Mouse (Mus musculus): Measurements from ENCODE around the gene Cacna1b. TPM values are rescaled to one million over a fixed set of nuclear protein-coding genes. Genes with fewer than 3 reads are reported as not detected.

The Cacna1b gene
- total RNA-seq, 2 experiments from 2014 or later = under 0.01 TPM; not detected in 1

DNA sequence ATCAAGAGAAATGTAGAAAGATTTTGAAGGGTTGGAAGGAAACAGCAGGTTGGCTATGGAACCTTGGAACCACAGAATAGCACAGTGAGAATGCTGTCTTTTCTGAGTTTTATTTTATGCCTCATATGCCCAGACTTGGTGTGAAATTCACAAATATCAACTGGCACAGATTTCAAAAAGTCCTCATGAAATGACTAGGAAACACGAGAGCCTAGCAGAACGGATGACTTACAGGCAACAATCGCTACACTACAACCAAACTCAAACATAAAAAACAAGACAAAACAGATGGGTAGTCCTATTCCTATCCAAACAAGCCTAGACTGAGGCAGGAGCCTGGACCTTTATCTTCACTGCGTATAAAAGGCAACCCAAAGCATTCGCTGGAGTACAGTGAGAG lies 94.4 kb downstream of the Cacna1b start:
- ATAC-seq (replicated peaks; ENCODE audit: low FRiP score, poor library complexity, severe bottlenecking) = no peak

DNA sequence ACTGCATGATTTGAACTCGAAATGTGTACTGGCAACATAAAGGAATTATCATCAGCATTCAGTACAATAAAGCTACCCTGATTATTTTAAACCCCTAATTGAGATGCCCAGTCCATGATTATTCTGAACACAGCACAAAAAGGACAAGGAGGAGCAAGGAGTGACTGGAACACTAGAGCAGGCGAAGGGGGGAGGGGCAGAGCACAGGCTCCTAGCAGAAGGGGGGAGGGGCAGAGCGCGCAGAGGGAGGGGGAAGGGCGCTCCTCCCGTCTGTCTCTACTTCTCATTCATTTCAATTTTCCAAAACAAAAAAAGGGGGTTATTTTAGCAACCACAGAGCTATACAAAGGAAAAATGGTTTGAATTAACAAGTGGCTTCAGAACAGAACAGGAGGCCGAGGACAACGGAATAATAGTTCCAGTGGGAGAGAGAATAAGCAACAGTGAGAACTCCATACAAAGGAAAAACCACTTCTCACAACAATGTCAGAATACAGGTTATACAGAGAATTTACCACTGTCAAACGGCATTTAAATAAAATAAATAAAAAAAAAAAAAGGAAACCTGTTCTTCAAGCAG lies 98.2 kb downstream of the Cacna1b start:
- no peak for ATAC-seq (replicated peaks; ENCODE audit: low FRiP score, poor library complexity, severe bottlenecking)

DNA sequence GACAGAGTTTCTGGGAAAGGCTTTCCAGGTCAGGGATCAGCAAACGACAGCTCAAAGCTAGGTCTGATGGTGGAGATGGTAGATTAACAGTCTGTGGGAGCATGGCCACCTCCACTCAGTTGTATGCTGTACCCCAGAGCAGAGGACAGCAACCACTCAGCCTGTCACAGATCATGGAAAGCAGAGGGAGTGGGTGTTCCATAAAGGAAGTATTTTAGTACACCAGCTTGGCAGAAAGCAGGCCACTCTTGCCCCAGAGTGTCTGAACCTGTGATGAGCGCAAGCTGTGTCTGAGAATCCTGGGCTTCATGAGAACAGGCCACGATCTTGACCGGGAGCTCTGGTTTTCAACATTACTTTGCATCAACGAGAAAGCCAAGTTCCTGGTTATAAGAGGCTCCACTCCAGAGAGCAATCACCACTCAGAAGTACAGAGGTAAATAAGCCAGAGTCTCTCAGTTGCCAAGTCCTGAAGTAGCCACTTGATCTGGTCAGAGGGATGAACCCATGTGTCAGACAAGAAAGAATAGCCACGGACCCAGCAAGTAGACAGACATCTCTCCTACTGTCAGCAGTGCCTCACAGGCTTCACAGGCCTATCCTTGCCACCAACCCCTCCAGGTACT lies 103.7 kb downstream of the Cacna1b start:
- ATAC-seq (replicated peaks; ENCODE audit: low FRiP score, poor library complexity, severe bottlenecking) = no peak

DNA sequence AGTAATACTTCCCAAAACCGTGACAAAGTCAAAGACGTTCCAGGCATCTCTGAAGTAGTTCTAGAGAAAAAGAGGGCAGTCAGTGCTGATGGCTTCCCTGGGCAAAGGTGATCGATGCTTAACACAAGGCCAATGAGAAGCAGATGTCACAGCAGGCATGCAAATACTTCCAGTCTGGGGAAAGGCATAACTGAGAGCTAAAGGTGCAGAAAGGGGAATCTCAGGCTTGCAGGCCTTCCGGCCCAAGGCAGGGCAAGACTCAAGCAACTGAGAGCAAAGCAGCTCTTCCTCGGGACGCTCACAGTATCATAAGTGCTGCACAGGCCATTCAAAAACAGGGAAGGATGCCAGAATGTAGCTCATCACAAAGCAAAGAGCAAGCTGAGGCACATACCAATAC lies 114.4 kb downstream of the Cacna1b start:
- no peak for ATAC-seq (replicated peaks; ENCODE audit: low FRiP score, poor library complexity, severe bottlenecking)

DNA sequence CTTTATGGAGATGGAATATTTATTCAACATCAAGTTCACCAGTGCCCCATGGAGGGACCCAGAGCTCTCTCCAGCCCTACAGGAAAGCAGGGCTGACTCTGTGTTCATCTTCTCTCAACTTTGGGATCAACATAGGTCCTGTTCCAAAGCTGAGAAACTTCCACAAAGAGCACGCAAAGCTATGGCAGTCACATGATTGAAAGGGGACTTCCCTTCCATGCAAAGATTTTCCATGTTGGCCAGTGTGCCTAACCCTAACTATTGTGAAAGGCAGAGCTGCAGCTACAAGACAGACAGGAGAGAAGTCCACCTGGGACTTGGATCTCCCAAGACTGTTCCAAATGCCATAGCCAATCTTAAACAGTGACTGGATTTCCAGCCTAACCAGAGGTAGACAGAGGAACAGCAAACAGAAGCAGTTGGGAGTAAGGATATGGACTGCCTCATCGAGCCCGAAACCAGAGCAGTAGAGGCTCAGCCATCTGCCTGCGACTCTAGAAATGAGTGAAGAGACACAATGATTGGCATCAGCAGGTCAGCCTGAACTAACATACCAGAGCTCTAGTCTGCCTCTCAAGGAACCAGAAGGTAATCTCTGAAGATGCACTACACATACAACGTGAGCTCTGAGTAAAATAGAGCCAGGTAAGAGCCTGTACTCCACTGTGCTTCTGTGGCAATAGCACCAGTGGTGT lies 116.4 kb downstream of the Cacna1b start:
- no peak for ATAC-seq (replicated peaks; ENCODE audit: low FRiP score, poor library complexity, severe bottlenecking)

DNA sequence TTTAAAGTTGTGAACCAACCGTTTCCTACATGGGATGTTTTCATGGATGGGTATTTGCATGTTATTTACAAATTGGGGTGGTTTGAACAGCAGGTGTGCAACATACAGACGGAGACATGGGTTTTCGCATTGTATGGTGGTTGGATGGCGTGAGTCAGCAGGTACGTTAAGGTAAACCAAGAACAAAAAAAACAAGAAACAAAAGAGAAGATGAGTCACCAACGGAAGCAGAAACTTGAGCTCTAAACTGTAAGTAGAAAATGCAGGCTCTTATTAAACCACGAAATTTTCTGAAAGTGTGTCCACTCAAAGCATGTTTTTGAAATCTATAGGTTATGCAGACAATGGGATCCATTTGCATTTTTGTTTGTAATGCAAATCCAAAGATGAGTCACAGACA lies 120.1 kb downstream of the Cacna1b start:
- no peak for ATAC-seq (replicated peaks; ENCODE audit: low FRiP score, poor library complexity, severe bottlenecking)

DNA sequence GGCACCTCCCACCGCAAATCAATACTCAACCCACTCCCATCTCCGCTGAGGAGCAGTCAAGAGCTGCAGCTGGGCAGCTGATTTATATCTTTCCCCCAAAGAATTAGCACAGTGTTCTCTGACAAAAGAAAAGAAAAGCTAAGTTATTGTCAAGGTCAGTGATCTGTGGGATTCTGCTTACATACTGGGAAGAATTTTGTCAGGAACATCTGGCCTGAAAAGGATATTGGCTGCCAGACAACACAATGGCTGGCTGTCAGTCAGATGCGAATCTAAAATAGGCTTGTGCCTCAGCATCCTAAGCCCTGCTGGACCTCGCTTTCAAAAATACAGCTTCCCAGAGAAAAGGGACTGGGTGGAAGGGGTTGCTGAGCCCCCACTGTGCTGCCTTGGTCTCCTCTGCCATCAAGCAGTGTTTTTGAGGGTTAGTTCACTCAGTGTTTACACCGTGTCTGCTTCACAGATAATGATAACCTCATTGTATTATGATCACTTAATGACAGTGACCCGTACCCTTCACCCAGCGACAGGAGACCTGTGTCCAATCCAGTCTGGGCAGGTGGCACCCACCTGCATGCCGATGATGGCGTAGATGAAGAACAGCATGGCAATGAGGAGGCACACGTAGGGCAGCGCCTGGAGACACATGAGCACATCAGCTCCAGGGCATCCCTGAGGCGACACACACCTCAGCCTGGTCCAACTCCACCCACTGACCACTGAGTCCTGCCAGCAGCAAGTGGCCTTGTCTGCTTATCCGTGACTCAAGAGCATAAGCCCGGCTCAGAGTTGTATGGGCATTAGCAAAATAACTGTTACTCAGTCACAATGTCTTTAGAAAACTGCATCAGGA lies 124.6 kb downstream of the Cacna1b start:
- ATAC-seq (replicated peaks; ENCODE audit: low FRiP score, poor library complexity, severe bottlenecking) = no peak

DNA sequence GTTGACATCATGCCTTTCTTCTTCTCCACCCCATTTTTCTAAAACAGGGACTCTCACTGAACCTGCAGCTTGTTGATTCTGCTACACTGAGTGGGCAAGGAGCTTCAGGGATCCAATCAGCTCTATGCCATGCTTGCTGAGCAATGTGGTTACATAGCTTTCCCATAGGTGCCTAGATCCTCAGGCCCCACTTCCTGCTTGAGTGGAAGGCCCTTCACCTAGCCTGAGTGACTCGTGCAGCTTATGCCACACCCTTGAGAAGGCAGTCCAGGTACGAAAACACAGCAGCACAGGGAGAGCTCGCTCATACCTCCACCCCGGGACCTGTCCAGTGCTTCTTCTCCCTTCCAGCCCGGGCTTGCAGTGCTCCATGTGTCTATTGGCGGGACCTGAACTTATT lies 129.3 kb downstream of the Cacna1b start:
- no peak for ATAC-seq (replicated peaks; ENCODE audit: low FRiP score, poor library complexity, severe bottlenecking)

DNA sequence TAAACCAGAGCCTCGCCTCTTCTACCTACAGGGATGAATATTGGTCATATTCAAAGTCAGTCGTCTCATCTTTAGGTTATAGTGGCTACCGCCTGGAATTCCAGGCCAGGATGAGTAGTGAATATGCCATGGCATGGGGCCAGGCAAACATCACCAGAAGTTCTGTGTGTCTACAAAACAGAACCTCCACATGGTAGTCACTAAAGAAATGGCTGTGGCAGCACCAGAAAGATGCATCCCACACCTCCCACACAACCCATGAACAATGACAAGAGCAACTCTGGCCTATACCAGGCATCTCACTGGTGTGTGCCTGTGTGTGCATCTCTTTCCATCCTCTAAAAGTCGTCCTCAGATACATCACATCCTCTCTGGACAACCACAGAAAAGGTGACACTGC lies 145.8 kb downstream of the Cacna1b start:
- no peak for ATAC-seq (replicated peaks; ENCODE audit: low FRiP score, poor library complexity, severe bottlenecking)

DNA sequence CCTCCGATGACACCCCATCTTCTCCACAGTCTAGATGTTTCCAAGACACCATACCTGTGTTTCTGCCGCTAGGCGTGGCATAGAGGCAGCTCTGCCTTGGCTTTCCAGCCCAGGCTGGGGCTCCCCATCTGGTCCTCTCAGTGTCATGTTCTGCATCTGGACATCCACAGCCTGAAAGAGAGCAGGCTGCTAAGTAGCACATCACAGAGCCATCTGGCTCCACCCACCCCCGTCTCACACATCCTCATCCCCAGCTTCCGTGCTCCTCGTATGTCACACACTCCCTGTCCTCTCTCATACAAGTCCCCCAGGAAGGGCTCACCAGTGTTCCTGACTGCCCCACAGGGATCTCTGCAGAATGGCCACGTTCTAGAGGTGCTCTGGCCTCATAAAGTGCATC lies 153.2 kb downstream of the Cacna1b start:
- no peak for ATAC-seq (replicated peaks; ENCODE audit: low FRiP score, poor library complexity, severe bottlenecking)

DNA sequence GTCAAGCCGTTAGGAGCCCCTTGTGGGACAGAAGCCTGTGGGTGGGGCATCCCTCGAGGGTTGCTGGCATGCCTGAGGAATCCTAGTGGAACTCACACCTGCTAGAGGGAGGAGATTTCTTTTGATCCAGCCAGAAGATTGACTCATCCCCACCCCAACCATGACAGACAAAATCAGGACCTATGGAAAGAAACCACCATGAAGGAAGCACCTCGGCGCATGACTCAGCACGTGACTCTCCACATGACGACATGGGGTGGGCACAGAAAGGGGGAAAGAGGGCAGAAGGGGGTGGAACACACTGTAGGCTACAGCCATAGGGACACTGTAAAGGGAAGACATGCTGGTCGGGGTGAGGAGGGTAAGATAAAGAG lies 154.2 kb downstream of the Cacna1b start:
- no peak for ATAC-seq (replicated peaks; ENCODE audit: low FRiP score, poor library complexity, severe bottlenecking)

DNA sequence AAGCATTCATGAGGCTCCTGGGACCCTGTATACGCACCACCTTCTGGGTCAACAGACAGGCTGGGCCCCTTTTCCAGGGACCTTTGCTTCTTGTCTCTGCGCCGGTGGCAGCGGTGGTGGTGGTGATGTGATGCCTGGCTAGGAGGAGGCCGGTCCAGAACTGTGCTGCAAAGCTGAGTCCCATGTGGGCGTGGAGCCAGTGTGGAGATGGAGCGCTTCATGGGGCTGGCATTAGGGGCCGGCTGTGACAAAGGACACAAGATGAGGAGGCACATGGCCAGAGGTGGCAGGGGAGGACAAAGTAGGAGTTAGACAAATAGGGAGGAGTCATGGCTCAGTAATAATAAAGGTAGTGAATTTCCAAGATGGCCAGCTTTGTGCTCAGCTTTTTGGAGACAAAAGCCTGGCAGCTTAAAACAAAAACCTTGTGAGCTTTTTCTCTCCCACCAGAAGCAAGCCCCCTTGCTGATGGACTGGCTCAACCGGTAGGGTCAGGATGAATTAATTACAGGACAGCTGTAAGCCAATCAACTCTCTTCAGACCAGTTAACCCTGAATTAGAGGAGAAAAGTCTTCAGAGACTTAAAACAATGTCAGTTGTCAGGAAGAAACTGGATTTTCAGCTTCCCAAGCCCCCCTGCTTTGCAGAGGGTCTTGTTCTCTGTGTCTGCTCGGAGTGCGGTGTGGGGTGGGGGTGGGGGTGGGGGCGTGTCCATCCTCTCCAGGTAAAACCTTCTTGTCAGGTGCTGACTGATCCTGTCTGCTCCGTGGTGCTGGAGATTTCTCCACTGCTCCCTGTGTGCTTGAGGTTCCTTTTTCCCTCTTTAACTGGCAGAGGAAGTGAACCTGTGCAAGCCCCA lies 154.8 kb downstream of the Cacna1b start:
- no peak for ATAC-seq (replicated peaks; ENCODE audit: low FRiP score, poor library complexity, severe bottlenecking)

DNA sequence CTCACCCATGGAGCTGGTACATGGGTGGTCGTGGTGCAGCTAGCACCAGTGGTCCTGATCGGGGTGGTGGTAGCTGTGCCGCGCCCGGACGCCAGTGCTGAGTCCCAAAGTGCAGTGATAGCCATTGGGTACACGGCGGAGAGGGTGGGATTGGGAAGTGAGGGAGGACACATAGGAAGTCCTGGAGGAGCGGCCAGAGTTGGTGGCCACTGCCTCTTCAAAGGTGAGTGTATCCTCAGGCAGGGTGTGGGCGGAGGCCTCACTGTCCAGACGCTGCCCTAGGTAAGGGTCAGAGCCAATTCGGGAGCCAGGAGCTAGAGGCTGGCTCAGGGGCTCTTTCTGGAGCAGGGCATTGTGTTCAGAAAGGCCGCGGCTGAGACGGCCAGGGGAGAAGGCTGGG lies 156.4 kb downstream of the Cacna1b start:
- ATAC-seq (replicated peaks; ENCODE audit: low FRiP score, poor library complexity, severe bottlenecking) = no peak

DNA sequence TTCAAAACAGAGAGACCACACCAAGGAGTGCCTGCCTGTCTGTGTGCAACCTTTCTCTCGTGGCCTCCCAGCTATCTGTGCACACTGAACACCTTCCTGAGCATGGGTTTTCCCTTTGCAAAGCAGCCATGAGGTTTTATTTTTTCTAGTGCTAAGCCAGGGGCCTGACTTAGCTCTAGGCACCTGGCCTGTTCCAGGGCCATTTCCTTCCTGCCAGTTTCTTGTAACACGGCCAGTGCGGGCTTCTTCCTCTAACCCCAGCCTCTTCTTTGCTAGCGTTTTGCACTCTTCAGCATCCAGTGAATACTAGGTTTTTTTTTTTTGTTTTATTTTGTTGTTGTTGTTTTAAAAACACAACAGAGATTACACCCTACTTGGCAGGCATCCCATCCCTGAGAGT lies 157.9 kb downstream of the Cacna1b start:
- ATAC-seq (replicated peaks; ENCODE audit: low FRiP score, poor library complexity, severe bottlenecking) = no peak

DNA sequence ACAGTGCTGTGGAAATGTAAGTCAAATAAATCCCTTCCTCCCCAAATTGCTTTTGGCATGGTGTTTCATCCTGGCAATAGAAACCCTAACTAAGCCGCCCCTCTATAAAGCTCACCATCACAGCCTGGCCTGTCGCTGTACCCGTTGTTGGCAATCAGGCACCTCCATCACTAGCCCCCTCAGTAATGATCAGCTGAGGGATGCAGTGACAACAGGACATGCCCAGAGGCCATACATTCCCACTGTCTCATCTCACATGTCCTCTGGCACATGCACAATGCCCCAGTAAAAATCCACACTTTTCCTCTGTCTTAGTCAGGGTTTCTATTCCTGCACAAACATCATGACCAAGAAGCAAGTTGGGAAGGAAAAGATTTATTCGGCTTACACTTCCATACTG lies 173.5 kb downstream of the Cacna1b start:
- no peak for ATAC-seq (replicated peaks; ENCODE audit: low FRiP score, poor library complexity, severe bottlenecking)

DNA sequence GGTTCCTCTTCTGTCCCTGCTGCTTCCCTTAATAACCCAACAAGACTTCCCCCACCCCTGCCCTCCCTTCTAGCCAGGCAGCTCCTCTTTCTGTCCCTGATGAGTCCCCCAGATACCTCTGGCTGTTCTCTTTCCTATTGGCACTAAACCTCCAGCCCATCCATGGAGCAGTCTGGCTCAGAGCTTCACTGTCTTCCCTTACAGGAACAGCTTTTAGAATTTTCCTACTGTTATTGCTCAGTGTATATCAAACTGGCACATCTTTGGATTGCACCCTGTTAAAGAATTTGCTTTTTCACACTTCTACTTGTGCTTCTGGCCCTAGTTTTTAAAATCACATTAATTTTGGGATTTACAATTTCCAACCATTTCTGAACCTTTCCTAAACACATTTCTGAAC lies 175.0 kb downstream of the Cacna1b start:
- no peak for ATAC-seq (replicated peaks; ENCODE audit: low FRiP score, poor library complexity, severe bottlenecking)

DNA sequence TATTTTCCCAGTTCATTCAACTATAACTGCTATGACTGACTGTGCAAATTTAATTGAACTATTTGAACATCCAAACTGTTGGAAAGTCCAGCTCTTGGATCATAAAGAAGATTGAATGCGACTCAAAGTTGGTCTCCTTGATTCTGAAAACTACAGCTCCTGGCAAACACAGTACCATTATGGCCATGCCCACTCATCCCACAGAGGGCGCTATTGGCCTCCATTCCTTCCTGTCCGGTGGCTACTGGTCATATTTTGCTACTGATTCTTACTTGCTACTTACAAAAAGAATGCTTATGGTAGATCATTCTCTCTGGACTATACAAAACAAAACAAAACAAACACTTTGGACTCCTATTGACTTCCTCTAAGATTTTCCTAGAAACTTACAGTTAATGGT lies 188.3 kb downstream of the Cacna1b start:
- no peak for ATAC-seq (replicated peaks; ENCODE audit: low FRiP score, poor library complexity, severe bottlenecking)

DNA sequence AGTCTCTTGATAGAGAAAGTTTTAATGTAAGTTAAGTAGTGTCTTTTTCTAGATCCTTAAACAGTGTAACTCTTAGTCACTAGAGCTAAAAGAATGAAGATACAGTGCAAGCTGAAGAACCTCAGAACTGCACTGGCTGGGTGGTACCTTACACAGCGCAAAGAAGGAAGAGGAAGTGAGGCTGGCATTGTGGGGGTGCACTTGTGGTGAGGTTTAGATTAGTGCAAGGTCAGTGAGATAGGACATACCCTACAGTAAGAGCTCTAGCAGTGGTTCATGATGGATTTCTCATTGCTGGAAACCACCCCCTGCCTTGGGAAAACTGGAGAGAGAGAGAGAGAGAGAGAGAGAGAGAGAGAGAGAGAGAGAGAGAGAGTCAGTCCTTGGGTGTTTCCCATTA lies 192.0 kb downstream of the Cacna1b start:
- no peak for ATAC-seq (replicated peaks; ENCODE audit: low FRiP score, poor library complexity, severe bottlenecking)

DNA sequence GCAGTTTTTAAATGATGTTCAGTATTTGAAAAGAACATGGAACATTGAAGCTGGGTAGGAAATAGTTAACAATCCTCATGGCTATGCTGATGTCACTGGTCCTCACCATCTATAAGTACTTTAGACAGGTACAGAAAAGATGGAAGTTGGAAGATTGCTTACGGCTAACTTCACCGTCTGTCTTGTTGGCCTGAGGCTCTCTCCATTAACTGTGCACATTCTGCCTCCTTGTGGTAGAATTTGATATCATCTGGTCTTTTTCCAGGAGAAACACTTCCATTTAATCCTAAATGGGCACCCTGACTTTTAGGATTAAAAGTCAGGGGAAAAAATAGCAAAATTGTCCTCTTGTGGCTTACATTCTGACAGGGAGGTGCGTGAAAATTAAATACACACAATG lies 194.4 kb downstream of the Cacna1b start:
- ATAC-seq (replicated peaks; ENCODE audit: low FRiP score, poor library complexity, severe bottlenecking) = no peak

Data from erythroid progenitor cell, adult 5-6 weeks (primary cell).